Mouse (Mus musculus) hindbrain, embryonic 12.5 days (tissue): ENCODE results near the gene Psmd4. TPM values are rescaled to one million over a fixed set of nuclear protein-coding genes. Genes with fewer than 3 reads are reported as not detected.

Experiments
- ATAC-seq: fragments of 200-750 bp; cut with Nextera tagmentation; 2 replicates; pipeline ENCODE4 v1.8.0; 2017; ENCODE audit warnings: moderate TSS enrichment; ENCODE audit not compliant: low FRiP score
- H3K27ac ChIP-seq: fragments of 300-500 bp; sonication (generic); 2 replicates; pipeline ENCODE4 v1.5.1; 2016; ENCODE audit warnings: mild to moderate bottlenecking
- H3K27me3 ChIP-seq: fragments of 300-500 bp; sonication (generic); 2 replicates; pipeline ENCODE4 v1.6.1; 2016; ENCODE audit warnings: mild to moderate bottlenecking
- H3K36me3 ChIP-seq: fragments of 300-500 bp; sonication (generic); 2 replicates; pipeline ENCODE4 v1.6.1; 2016; ENCODE audit warnings: mild to moderate bottlenecking
- H3K4me1 ChIP-seq: fragments of 300-500 bp; sonication (generic); 2 replicates; pipeline ENCODE4 v1.6.1; 2016
- H3K4me2 ChIP-seq: fragments of 300-500 bp; sonication (generic); replicated peaks from 2 replicates; pipeline ENCODE4 v1.6.1; 2016; ENCODE audit warnings: mild to moderate bottlenecking
- H3K4me3 ChIP-seq: fragments of 300-500 bp; sonication (generic); 2 replicates; pipeline ENCODE4 v1.5.1; 2016; ENCODE audit warnings: mild to moderate bottlenecking
- H3K9ac ChIP-seq: fragments of 300-500 bp; sonication (generic); 2 replicates; pipeline ENCODE4 v1.6.1; 2016; ENCODE audit warnings: mild to moderate bottlenecking, moderate library complexity
- H3K9me3 ChIP-seq: fragments of 300-500 bp; sonication (generic); replicated peaks from 2 replicates; pipeline ENCODE4 v1.6.1; 2016; ENCODE audit warnings: mild to moderate bottlenecking
- WGBS: fragments of 180-500 bp; shearing (Covaris S2); methylation state at CpG from one replicate; pipeline ENCODE4 v1.1.7; 2016; 5-methylcytosine and 5-hydroxymethylcytosine counted together
- microRNA-seq: library from miRNA; unstranded; fragments of <30 nt; microRNA quantifications from one replicate; pipeline ENCODE4, GENCODE M21; 2017
- polyA plus RNA-seq: library from polyadenylated mRNA; unstranded; fragments of >200 nt; fragmentation: Nextera tagmentation; extraction: Ambion mirVana; gene quantifications from 2 replicates; pipeline ENCODE4 v1.2.1, GENCODE M21; 2016

Gene Psmd4
- polyA plus RNA-seq, 1 experiment from 2014 or later: 276 TPM

GRCm38 (mm10) chr3:94989159-94989761, 53.2 kb downstream of the Psmd4 start:
- no peak overlapping the region; the same call in 1 of the 2 replicates for H3K27ac ChIP-seq
- peaks cover 59% of the 10 kb centered on the region for H3K36me3 ChIP-seq
- WGBS: 56% methylated on average over 9 of the region's 9 CpGs
- no peaks in the 10 kb centered on the region for H3K27me3 ChIP-seq
- no peak overlapping the region for H3K9ac ChIP-seq
- H3K9me3 ChIP-seq: no peaks in the 10 kb centered on the region
- H3K4me1 ChIP-seq: peaks cover 6% of the 10 kb centered on the region; the same call in 1 of the 2 replicates
- H3K4me2 ChIP-seq: no peak overlapping the region
- no peak overlapping the region for H3K4me3 ChIP-seq
- no peak for ATAC-seq

- Histone ChIP-seq H3K27me3 (no peaks in the 10 kb centered on the region), H3K9me3 (no peaks in the 10 kb centered on the region), H3K36me3 (peaks cover 54% of the 10 kb centered on the region), H3K27ac (no peak overlapping the region), H3K4me2 (no peak overlapping the region), H3K9ac (no peak overlapping the region), H3K4me1 (peaks cover 6% of the 10 kb centered on the region; the same call in 1 of the 2 replicates), H3K4me3 (no peak overlapping the region)
- no peak for ATAC-seq
Measured at GRCm38 (mm10) chr3:94987578-94987977, 54.8 kb downstream of the Psmd4 start.

DNA sequence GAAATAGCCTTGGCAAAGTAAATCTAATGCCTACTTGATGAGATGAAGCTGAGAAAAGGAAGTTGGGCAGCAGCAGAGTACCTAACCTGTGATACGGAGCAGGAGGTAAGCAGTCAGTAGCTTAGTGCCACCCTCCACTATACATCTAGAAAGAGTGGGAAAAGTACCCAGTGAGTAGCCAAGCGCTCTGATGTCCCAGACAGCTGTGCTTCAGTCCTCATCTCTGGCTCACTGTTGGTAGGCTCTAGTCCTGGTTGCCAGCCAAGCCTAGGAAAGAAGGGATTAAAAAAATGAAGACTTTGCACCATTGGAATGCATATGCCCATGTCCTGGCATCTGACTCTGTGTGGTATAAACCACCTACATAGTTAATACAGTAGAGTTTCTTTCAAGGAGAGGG, 56.9 kb downstream of the Psmd4 start:
- Histone ChIP-seq H3K9me3 (no peaks in the 10 kb centered on the region), H3K27me3 (no peaks in the 10 kb centered on the region), H3K4me2 (no peak overlapping the region), H3K9ac (no peak overlapping the region), H3K4me1 (peaks cover 6% of the 10 kb centered on the region; the same call in 1 of the 2 replicates), H3K27ac (no peak overlapping the region), H3K36me3 (peaks cover 42% of the 10 kb centered on the region), H3K4me3 (no peak overlapping the region)
- no peak for ATAC-seq
- 95% methylated on average over 2 of the region's 2 CpGs for WGBS

GRCm38 (mm10) chr3:94984312-94984711, 58.1 kb downstream of the Psmd4 start:
- Histone ChIP-seq H3K4me2 (no peak overlapping the region), H3K9me3 (no peaks in the 10 kb centered on the region), H3K4me1 (peaks cover 6% of the 10 kb centered on the region; the same call in 1 of the 2 replicates), H3K27ac (no peak overlapping the region), H3K9ac (no peak overlapping the region), H3K27me3 (no peaks in the 10 kb centered on the region), H3K36me3 (peaks cover 36% of the 10 kb centered on the region), H3K4me3 (no peak overlapping the region)
- WGBS: 93% methylated on average over 11 of the region's 11 CpGs
- no peak for ATAC-seq

Small RNAs within 50 kb of the gene (microRNA-seq; reads per million reads assigned to microRNA genes)
- 0.81 reads per million for gene Mir7013

Other genes starting within 250 kb of the Psmd4 start
- gene Pogz, start 205.0 kb downstream of the Psmd4 start, polyA plus RNA-seq: 23.0 and 24.1 TPM in 2 replicates
- gene Psmb4, start 155.7 kb downstream of the Psmd4 start, polyA plus RNA-seq: 278 and 312 TPM in 2 replicates
- 11.7 and 12.2 TPM in 2 replicates for gene Selenbp1, start 109.6 kb downstream of the Psmd4 start, polyA plus RNA-seq
- gene Rfx5, start 88.5 kb downstream of the Psmd4 start, polyA plus RNA-seq: 9.1 and 9.2 TPM in 2 replicates
- gene Pi4kb, start 67.9 kb downstream of the Psmd4 start, polyA plus RNA-seq: 24.8 and 26.9 TPM in 2 replicates
- 31.8 and 32.8 TPM in 2 replicates for gene Zfp687, start 27.2 kb downstream of the Psmd4 start, polyA plus RNA-seq
- gene Pip5k1a, start 64.3 kb upstream of the Psmd4 start, polyA plus RNA-seq: 20.4 and 21.5 TPM in 2 replicates
- 218 and 219 TPM in 2 replicates for gene Vps72, start 68.4 kb upstream of the Psmd4 start, polyA plus RNA-seq
- 0.81 and 0.99 TPM in 2 replicates for gene Tmod4, start 81.9 kb upstream of the Psmd4 start, polyA plus RNA-seq
- 89.4 and 94.1 TPM in 2 replicates for gene Scnm1, start 91.4 kb upstream of the Psmd4 start, polyA plus RNA-seq
- gene Lysmd1, start 91.5 kb upstream of the Psmd4 start, polyA plus RNA-seq: 22.6 and 23.9 TPM in 2 replicates
- 2.1 and 2.6 TPM in 2 replicates for gene Tnfaip8l2, start 99.7 kb upstream of the Psmd4 start, polyA plus RNA-seq
- 59.5 and 68.7 TPM in 2 replicates for gene Sema6c, start 117.8 kb upstream of the Psmd4 start, polyA plus RNA-seq
- gene Gabpb2, start 175.3 kb upstream of the Psmd4 start, polyA plus RNA-seq: 10.1 and 10.8 TPM in 2 replicates
- gene Cdc42se1, start 186.1 kb upstream of the Psmd4 start, polyA plus RNA-seq: 91.7 and 95.8 TPM in 2 replicates
- gene Mllt11, start 189.6 kb upstream of the Psmd4 start, polyA plus RNA-seq: 116 and 124 TPM in 2 replicates
- 0.25 and 0.42 TPM in 2 replicates for gene Gm128, start 199.0 kb upstream of the Psmd4 start, polyA plus RNA-seq
- gene Bnipl, start 208.6 kb upstream of the Psmd4 start, polyA plus RNA-seq: 1.0 and 1.1 TPM in 2 replicates
- 45.7 and 51.1 TPM in 2 replicates for gene Mindy1, start 238.7 kb upstream of the Psmd4 start, polyA plus RNA-seq
- gene Prune1, start 239.5 kb upstream of the Psmd4 start, polyA plus RNA-seq: 37.0 and 37.9 TPM in 2 replicates